Mouse (Mus musculus) midbrain, embryonic 16.5 days (tissue): Measurements from ENCODE around the gene Ninj2. TPM values are rescaled to one million over a fixed set of nuclear protein-coding genes. Genes with fewer than 3 reads are reported as not detected.

ENCODE experiments used
- ATAC-seq: fragments of 200-750 bp; cut with Nextera tagmentation; 2 replicates; pipeline ENCODE4 v1.8.0; 2017; ENCODE audit warnings: moderate TSS enrichment
- H3K27ac ChIP-seq: fragments of 300-500 bp; sonication (generic); 2 replicates; pipeline ENCODE4 v1.5.1; 2014; ENCODE audit warnings: mild to moderate bottlenecking, low read length, mixed read lengths
- H3K27me3 ChIP-seq: fragments of 300-500 bp; sonication (generic); 2 replicates; pipeline ENCODE4 v1.6.1; 2014; ENCODE audit warnings: low read depth, low read length, mixed read lengths; ENCODE audit not compliant: control insufficient read depth, insufficient read depth
- H3K36me3 ChIP-seq: fragments of 300-500 bp; sonication (generic); 2 replicates; pipeline ENCODE4 v1.6.1; 2014; ENCODE audit warnings: mild to moderate bottlenecking, low read length, moderate library complexity, mixed read lengths; ENCODE audit not compliant: control insufficient read depth, insufficient read depth
- H3K4me1 ChIP-seq: fragments of 300-500 bp; sonication (generic); 2 replicates; pipeline ENCODE4 v1.6.1; 2014; ENCODE audit warnings: mild to moderate bottlenecking, low read length, mixed read lengths; ENCODE audit not compliant: control insufficient read depth, insufficient read depth
- H3K4me2 ChIP-seq: fragments of 300-500 bp; sonication (generic); 2 replicates; pipeline ENCODE4 v1.6.1; 2014; ENCODE audit warnings: mild to moderate bottlenecking, low read length, mixed read lengths
- H3K4me3 ChIP-seq: fragments of 300-500 bp; sonication (generic); 2 replicates; pipeline ENCODE4 v1.5.1; 2014; ENCODE audit warnings: low read depth, mild to moderate bottlenecking, low read length, moderate library complexity, mixed read lengths
- H3K9ac ChIP-seq: fragments of 300-500 bp; sonication (generic); 2 replicates; pipeline ENCODE4 v1.6.1; 2014; ENCODE audit warnings: low read depth, low read length, mixed read lengths
- H3K9me3 ChIP-seq: fragments of 300-500 bp; sonication (generic); replicated peaks from 2 replicates; pipeline ENCODE4 v1.6.1; 2014; ENCODE audit warnings: mild to moderate bottlenecking, low read length, mixed read lengths; ENCODE audit not compliant: control insufficient read depth, poor library complexity, severe bottlenecking
- WGBS: fragments of 180-500 bp; shearing (Covaris S2); extraction: QIAGEN DNeasy Blood & Tissue Kit; methylation state at CpG from one replicate; pipeline ENCODE4 v1.1.7; 2014; 5-methylcytosine and 5-hydroxymethylcytosine counted together
- polyA plus RNA-seq: library from polyadenylated mRNA; unstranded; fragments of >200 nt; fragmentation: Nextera tagmentation; extraction: Ambion mirVana; gene quantifications from 2 replicates; pipeline ENCODE4 v1.2.1, GENCODE M21; 2015

The Ninj2 gene
- polyA plus RNA-seq, 1 experiment from 2014 or later, result not detected

GRCm38 (mm10) chr6:120072630-120073029 lies 20.5 kb upstream of the Ninj2 start:
- Histone ChIP-seq H3K27me3 (no peaks in the 10 kb centered on the region), H3K4me3 (no peak overlapping the region), H3K9me3 (no peaks in the 10 kb centered on the region), H3K4me2 (no peak overlapping the region), H3K36me3 (no peaks in the 10 kb centered on the region), H3K9ac (no peak overlapping the region), H3K4me1 (no peaks in the 10 kb centered on the region), H3K27ac (no peak overlapping the region)
- no peak for ATAC-seq
- WGBS, result 87% methylated on average over 2 of the region's 2 CpGs

- Histone ChIP-seq H3K4me1 (no peaks in the 10 kb centered on the region), H3K27ac (no peak overlapping the region), H3K9ac (no peak overlapping the region), H3K36me3 (no peaks in the 10 kb centered on the region), H3K4me3 (no peak overlapping the region), H3K9me3 (no peaks in the 10 kb centered on the region), H3K27me3 (no peaks in the 10 kb centered on the region), H3K4me2 (no peak overlapping the region)
- WGBS, result 89% methylated on average over 6 of the region's 6 CpGs
- no peak for ATAC-seq
These were observed 16.3 kb upstream of the Ninj2 start for GRCm38 (mm10) chr6:120076619-120077450.

GRCm38 (mm10) chr6:120079547-120079946 lies 13.6 kb upstream of the Ninj2 start:
- Histone ChIP-seq H3K4me2 (no peak overlapping the region), H3K4me3 (no peak overlapping the region), H3K27ac (no peak overlapping the region), H3K9me3 (no peaks in the 10 kb centered on the region), H3K27me3 (no peaks in the 10 kb centered on the region), H3K9ac (no peak overlapping the region), H3K36me3 (no peaks in the 10 kb centered on the region), H3K4me1 (no peaks in the 10 kb centered on the region)
- ATAC-seq, result no peak
- WGBS, result 83% methylated on average over 10 of the region's 10 CpGs

- Histone ChIP-seq H3K9me3 (no peaks in the 10 kb centered on the region), H3K4me1 (no peaks in the 10 kb centered on the region), H3K27ac (no peak overlapping the region), H3K4me2 (no peak overlapping the region), H3K4me3 (no peak overlapping the region), H3K9ac (no peak overlapping the region), H3K27me3 (no peaks in the 10 kb centered on the region), H3K36me3 (no peaks in the 10 kb centered on the region)
- ATAC-seq, result no peak
- WGBS, result 77% methylated on average over 4 of the region's 4 CpGs
These were observed 11.6 kb upstream of the Ninj2 start for GRCm38 (mm10) chr6:120081516-120081915.

GRCm38 (mm10) chr6:120082251-120082950 lies 10.7 kb upstream of the Ninj2 start:
- H3K27ac ChIP-seq, result no peak overlapping the region
- WGBS, result 92% methylated on average over 6 of the region's 6 CpGs
- H3K4me1 ChIP-seq, result no peaks in the 10 kb centered on the region
- no peak overlapping the region for H3K9ac ChIP-seq
- no peak for ATAC-seq
- H3K4me3 ChIP-seq, result no peak overlapping the region
- H3K27me3 ChIP-seq, result no peaks in the 10 kb centered on the region
- no peaks in the 10 kb centered on the region for H3K9me3 ChIP-seq
- no peak overlapping the region for H3K4me2 ChIP-seq
- no peaks in the 10 kb centered on the region for H3K36me3 ChIP-seq

GRCm38 (mm10) chr6:120082951-120083411 lies 10.2 kb upstream of the Ninj2 start:
- H3K36me3 ChIP-seq, result no peaks in the 10 kb centered on the region
- WGBS, result 92% methylated on average over 8 of the region's 8 CpGs
- no peaks in the 10 kb centered on the region for H3K27me3 ChIP-seq
- no peak overlapping the region for H3K9ac ChIP-seq
- no peak overlapping the region for H3K4me3 ChIP-seq
- no peak for ATAC-seq
- no peaks in the 10 kb centered on the region for H3K4me1 ChIP-seq
- no peaks in the 10 kb centered on the region for H3K9me3 ChIP-seq
- H3K4me2 ChIP-seq, result no peak overlapping the region
- no peak overlapping the region for H3K27ac ChIP-seq

GRCm38 (mm10) chr6:120083442-120083841 lies 9.7 kb upstream of the Ninj2 start:
- no peaks in the 10 kb centered on the region for H3K9me3 ChIP-seq
- H3K36me3 ChIP-seq, result no peaks in the 10 kb centered on the region
- no peak overlapping the region for H3K27ac ChIP-seq
- H3K4me3 ChIP-seq, result no peak overlapping the region
- no peak for ATAC-seq
- H3K9ac ChIP-seq, result no peak overlapping the region
- WGBS, result 77% methylated on average over 6 of the region's 6 CpGs
- H3K4me2 ChIP-seq, result no peak overlapping the region
- no peaks in the 10 kb centered on the region for H3K27me3 ChIP-seq
- no peaks in the 10 kb centered on the region for H3K4me1 ChIP-seq

- no peak overlapping the region for H3K4me3 ChIP-seq
- no peaks in the 10 kb centered on the region for H3K9me3 ChIP-seq
- no peaks in the 10 kb centered on the region for H3K27me3 ChIP-seq
- H3K4me1 ChIP-seq, result no peaks in the 10 kb centered on the region
- H3K4me2 ChIP-seq, result no peak overlapping the region
- H3K9ac ChIP-seq, result no peak overlapping the region
- ATAC-seq, result no peak
- no peaks in the 10 kb centered on the region for H3K36me3 ChIP-seq
- WGBS, result 84% methylated on average over 2 of the region's 2 CpGs
- no peak overlapping the region for H3K27ac ChIP-seq
These were observed 8.2 kb upstream of the Ninj2 start for GRCm38 (mm10) chr6:120084983-120085382.

GRCm38 (mm10) chr6:120085832-120086231 lies 7.3 kb upstream of the Ninj2 start:
- Histone ChIP-seq H3K27ac (no peak overlapping the region), H3K27me3 (no peaks in the 10 kb centered on the region), H3K9ac (no peak overlapping the region), H3K4me2 (no peak overlapping the region), H3K4me1 (no peaks in the 10 kb centered on the region), H3K9me3 (no peaks in the 10 kb centered on the region), H3K36me3 (no peaks in the 10 kb centered on the region), H3K4me3 (no peak overlapping the region)
- ATAC-seq, result no peak
- WGBS, result 88% methylated on average over 3 of the region's 3 CpGs
